Mouse (Mus musculus) heart, embryonic 16.5 days (tissue): ENCODE results near the gene Rtl1. TPM values are rescaled to one million over a fixed set of nuclear protein-coding genes. Genes with fewer than 3 reads are reported as not detected.
A peak's percentile ranks its signal among the peaks of the same experiment; 100 is the strongest.

Source experiments
- ATAC-seq: fragments of 200-750 bp; cut with Nextera tagmentation; replicated peaks from 2 replicates; pipeline ENCODE4 v1.8.0; 2017; ENCODE audit warnings: moderate number of reproducible peaks; ENCODE audit not compliant: insufficient read depth, low FRiP score; ENCODE audit errors: extremely low read depth
- H3K27ac ChIP-seq: fragments of 300-500 bp; sonication (generic); 2 replicates; pipeline ENCODE4 v1.5.1; 2014; ENCODE audit warnings: mild to moderate bottlenecking, low read length, control low read depth, moderate library complexity
- H3K27me3 ChIP-seq: fragments of 300-500 bp; sonication (generic); 2 replicates; pipeline ENCODE4 v1.6.1; 2014; ENCODE audit warnings: low read length, mixed read lengths; ENCODE audit not compliant: control insufficient read depth, insufficient read depth
- H3K36me3 ChIP-seq: fragments of 300-500 bp; sonication (generic); 2 replicates; pipeline ENCODE4 v1.6.1; 2014; ENCODE audit not compliant: control insufficient read depth, insufficient read depth
- H3K4me1 ChIP-seq: fragments of 300-500 bp; sonication (generic); 2 replicates; pipeline ENCODE4 v1.6.1; 2014; ENCODE audit warnings: low read length, mixed read lengths; ENCODE audit not compliant: control insufficient read depth, insufficient read depth
- H3K4me2 ChIP-seq: fragments of 300-500 bp; sonication (generic); 2 replicates; pipeline ENCODE4 v1.6.1; 2014; ENCODE audit warnings: low read depth, mild to moderate bottlenecking, control low read depth, low read length
- H3K4me3 ChIP-seq: fragments of 300-500 bp; sonication (generic); 2 replicates; pipeline ENCODE4 v1.5.1; 2014; ENCODE audit warnings: mild to moderate bottlenecking, control low read depth, low read length
- H3K9ac ChIP-seq: fragments of 300-500 bp; sonication (generic); 2 replicates; pipeline ENCODE4 v1.6.1; 2014; ENCODE audit warnings: low read length, control low read depth
- H3K9me3 ChIP-seq: fragments of 300-500 bp; sonication (generic); replicated peaks from 2 replicates; pipeline ENCODE4 v1.6.1; 2016; ENCODE audit warnings: low read length; ENCODE audit not compliant: control insufficient read depth
- WGBS: fragments of 180-500 bp; shearing (Covaris S2); extraction: QIAGEN DNeasy Blood & Tissue Kit; methylation state at CpG from one replicate; pipeline ENCODE4 v1.1.7; 2014; 5-methylcytosine and 5-hydroxymethylcytosine counted together
- polyA plus RNA-seq: library from polyadenylated mRNA; unstranded; fragments of >200 nt; fragmentation: Nextera tagmentation; extraction: Ambion mirVana; gene quantifications from 2 replicates; pipeline ENCODE4 v1.2.1, GENCODE M21; 2015

Gene Rtl1
- polyA plus RNA-seq, 1 experiment from 2014 or later = 0.49 TPM

- Histone ChIP-seq H3K9me3 (no peaks in the 10 kb centered on the region), H3K27me3 (no peaks in the 10 kb centered on the region), H3K4me2 (no peak overlapping the region), H3K36me3 (no peaks in the 10 kb centered on the region), H3K9ac (no peak overlapping the region), H3K27ac (no peak overlapping the region), H3K4me1 (no peaks in the 10 kb centered on the region), H3K4me3 (no peak overlapping the region)
- no peak for ATAC-seq
- whole genome bisulfite sequencing = 68% methylated on average over 1 of the region's 1 CpGs
These were observed 46.6 kb downstream of the Rtl1 start for GRCm38 (mm10) chr12:109553568-109553967.

GRCm38 (mm10) chr12:109552754-109553525, 47.2 kb downstream of the Rtl1 start:
- no peaks in the 10 kb centered on the region for H3K36me3 ChIP-seq

DNA sequence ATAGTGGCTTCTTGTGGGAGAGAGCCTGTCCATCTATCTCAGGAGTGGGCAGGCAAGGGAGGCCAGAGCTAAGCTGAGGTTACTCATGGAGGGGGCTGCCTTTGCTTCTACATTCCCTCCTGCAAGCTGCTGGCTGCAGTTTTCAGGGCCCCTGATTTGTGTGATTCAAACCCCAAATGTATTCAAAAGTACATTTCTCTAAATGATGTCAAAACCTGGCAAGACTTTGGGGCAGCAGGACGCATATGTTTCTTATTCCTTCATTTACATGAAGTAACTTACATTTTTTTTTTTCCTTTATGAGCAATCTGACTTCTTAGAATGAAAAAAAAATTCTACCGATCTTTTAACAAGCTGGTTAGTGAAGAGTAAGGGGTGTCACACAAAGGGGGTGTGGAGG, 48.4 kb downstream of the Rtl1 start:
- Histone ChIP-seq H3K27ac (no peak overlapping the region), H3K27me3 (no peaks in the 10 kb centered on the region), H3K9ac (no peak overlapping the region), H3K36me3 (no peaks in the 10 kb centered on the region), H3K4me2 (no peak overlapping the region), H3K9me3 (no peaks in the 10 kb centered on the region), H3K4me1 (no peaks in the 10 kb centered on the region), H3K4me3 (no peak overlapping the region)
- ATAC-seq = no peak
- 83% methylated on average over 2 of the region's 2 CpGs for WGBS

More at GRCm38 (mm10) chr12:109552754-109553525, 47.2 kb downstream of the Rtl1 start:
- 63% methylated on average over 18 of the region's 18 CpGs for WGBS
- H3K27me3 ChIP-seq = no peaks in the 10 kb centered on the region
- H3K4me2 ChIP-seq = no peak overlapping the region
- H3K9ac ChIP-seq = no peak overlapping the region
- H3K9me3 ChIP-seq = no peaks in the 10 kb centered on the region
- H3K4me3 ChIP-seq = no peak overlapping the region
- no peak for ATAC-seq
- H3K27ac ChIP-seq = no peak overlapping the region
- H3K4me1 ChIP-seq = no peaks in the 10 kb centered on the region

GRCm38 (mm10) chr12:109547085-109547484, 53.0 kb downstream of the Rtl1 start:
- H3K4me3 ChIP-seq = no peak overlapping the region
- 39% methylated on average over 2 of the region's 2 CpGs for WGBS
- H3K4me1 ChIP-seq = no peaks in the 10 kb centered on the region
- peaks cover 2% of the 10 kb centered on the region; the same call in 1 of the 2 replicates for H3K36me3 ChIP-seq
- no peak overlapping the region for H3K9ac ChIP-seq
- H3K27me3 ChIP-seq = no peaks in the 10 kb centered on the region
- H3K9me3 ChIP-seq = peaks cover 6% of the 10 kb centered on the region; the same call in 1 of the 2 replicates
- H3K4me2 ChIP-seq = no peak overlapping the region
- no peak overlapping the region for H3K27ac ChIP-seq
- ATAC-seq = no peak

DNA sequence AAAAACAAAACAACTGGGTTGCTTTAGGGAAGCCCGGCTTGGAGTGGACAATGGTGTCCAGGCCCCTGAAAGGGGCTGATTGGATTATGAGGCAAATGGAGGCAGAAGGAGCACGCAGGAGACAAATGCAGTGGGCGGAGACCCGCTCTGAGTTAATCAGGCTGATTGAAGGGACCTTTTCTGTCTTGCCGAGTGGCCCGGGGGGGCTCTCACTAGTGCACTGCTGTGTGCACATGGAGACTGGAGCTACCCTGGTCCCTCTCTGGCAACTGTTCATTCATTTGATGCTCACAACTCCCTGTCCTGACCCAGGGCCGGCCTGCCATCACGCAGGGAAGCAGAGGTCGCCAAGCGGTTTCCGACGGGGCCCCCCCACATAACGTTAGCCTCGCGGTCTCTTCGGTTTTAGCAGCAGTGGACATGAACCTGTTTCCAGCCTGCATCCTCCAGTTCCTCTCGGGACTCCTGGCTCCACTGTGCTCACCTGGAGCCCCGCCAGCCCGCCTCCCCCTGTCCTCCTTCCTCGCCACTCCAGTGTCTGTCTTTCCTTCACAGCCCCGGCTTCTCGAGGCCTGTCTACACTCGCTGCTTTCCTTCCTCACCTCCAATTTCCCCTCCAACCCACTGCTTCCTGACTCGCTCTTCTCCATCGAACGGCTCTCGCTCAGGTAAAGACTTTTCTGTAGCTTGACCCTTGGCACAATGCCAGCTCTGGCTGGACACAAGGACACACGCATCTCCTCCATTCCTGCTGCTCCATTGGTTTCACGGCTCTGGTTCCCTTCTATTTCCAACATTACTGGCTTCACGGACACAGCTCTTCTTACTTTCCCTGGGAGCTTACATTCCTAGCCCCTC, 54.0 kb downstream of the Rtl1 start:
- H3K9me3 ChIP-seq = peaks cover 13% of the 10 kb centered on the region
- H3K27ac ChIP-seq = no peak overlapping the region
- H3K36me3 ChIP-seq = peaks cover 2% of the 10 kb centered on the region; the same call in 1 of the 2 replicates
- H3K4me1 ChIP-seq = no peaks in the 10 kb centered on the region
- H3K9ac ChIP-seq = no peak overlapping the region
- ATAC-seq = no peak
- no peak overlapping the region for H3K4me3 ChIP-seq
- H3K27me3 ChIP-seq = no peaks in the 10 kb centered on the region
- 67% methylated on average over 30 of the region's 30 CpGs for WGBS
- H3K4me2 ChIP-seq = no peak overlapping the region

DNA sequence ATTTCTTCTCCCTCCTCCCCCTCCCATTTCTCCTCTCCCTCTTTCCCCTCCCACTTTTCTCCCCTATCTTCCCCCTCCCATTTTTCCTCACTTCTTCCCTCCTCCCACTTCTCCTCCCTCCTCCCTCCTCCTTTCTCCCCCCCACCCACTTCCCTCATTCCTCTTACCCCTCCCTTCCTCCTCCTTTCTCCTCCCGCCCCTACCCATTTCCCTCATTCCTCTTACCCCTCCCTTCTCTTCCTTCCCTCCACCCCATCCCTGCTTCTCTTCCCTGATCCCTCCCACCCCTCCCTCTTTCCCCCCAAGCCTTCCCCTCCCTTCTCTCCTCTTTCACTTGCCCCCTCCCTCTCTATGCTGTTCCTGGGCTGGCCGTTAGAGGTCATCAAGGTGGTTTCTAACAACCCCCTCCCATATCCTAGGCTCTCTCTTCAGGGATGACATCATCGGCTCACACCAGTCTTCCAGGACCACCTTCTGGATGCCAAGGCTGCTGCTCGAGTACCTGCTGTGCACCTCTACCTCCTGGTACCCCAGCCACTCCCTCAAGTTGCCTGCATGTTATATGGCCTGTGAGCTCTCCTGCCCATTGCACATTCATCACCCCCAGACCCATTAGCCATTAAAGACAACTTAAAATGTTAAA, 56.7 kb downstream of the Rtl1 start:
- Histone ChIP-seq H3K36me3 (peaks cover 2% of the 10 kb centered on the region; the same call in 1 of the 2 replicates), H3K4me1 (no peaks in the 10 kb centered on the region), H3K27ac (no peak overlapping the region), H3K9ac (no peak overlapping the region), H3K9me3 (peaks cover 31% of the 10 kb centered on the region), H3K4me3 (no peak overlapping the region), H3K27me3 (no peaks in the 10 kb centered on the region), H3K4me2 (no peak overlapping the region)
- no peak for ATAC-seq
- WGBS = 71% methylated on average over 4 of the region's 4 CpGs

DNA sequence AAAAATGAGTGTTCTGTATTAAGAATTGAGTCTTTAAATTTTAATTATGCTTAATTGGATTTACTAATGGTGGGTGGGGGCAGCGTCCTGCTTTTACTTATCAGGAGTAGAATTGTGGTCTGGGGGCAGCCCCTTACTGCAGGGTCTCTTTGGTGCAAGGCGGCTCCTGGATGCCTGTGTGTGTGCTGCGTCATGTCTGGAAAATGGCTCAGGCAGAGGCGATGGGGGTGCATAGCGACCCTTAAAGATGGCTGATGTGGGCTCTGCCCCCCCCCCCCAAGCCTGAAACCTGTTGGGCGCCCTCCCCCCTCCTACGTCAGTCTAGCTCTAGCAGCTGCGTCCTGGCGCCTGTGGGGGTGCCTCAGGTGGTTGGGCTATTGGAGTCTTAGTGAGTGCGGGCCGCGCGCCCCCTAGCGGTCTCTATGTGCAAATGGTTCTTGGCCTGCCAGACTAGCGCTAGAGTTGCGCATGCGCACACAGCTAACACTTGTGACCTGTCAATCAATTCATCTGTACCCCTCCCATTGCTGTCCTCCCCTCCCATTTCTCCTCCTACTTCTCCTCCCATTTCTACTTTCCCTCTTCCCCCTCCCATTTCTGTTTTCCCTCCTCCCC, 57.4 kb downstream of the Rtl1 start:
- Histone ChIP-seq H3K9me3 (peaks cover 38% of the 10 kb centered on the region), H3K36me3 (peaks cover 2% of the 10 kb centered on the region; the same call in 1 of the 2 replicates), H3K27me3 (no peaks in the 10 kb centered on the region), H3K4me1 (no peaks in the 10 kb centered on the region), H3K4me3 (peak overlapping the region; percentile 52), H3K9ac (no peak overlapping the region), H3K27ac (no peak overlapping the region), H3K4me2 (no peak overlapping the region; the same call in 1 of the 2 replicates)
- WGBS = 39% methylated on average over 17 of the region's 17 CpGs
- ATAC-seq = peak; percentile 47; the same call in 1 of the 2 replicates

- Histone ChIP-seq H3K27ac (no peak overlapping the region), H3K36me3 (peaks cover 2% of the 10 kb centered on the region; the same call in 1 of the 2 replicates), H3K9ac (peak overlapping the region; percentile 58; the same call in 1 of the 2 replicates), H3K27me3 (no peaks in the 10 kb centered on the region), H3K4me1 (no peaks in the 10 kb centered on the region), H3K4me2 (peak overlapping the region; percentile 65), H3K4me3 (peak overlapping the region; percentile 52), H3K9me3 (peaks cover 45% of the 10 kb centered on the region)
- no peak for ATAC-seq
- WGBS = 40% methylated on average over 14 of the region's 14 CpGs
These were observed 58.1 kb downstream of the Rtl1 start for GRCm38 (mm10) chr12:109542011-109542410.
